Mouse (Mus musculus) bone marrow, adult 2 months (tissue): ENCODE data around the gene Pdzd3.

Experiments used
- CTCF ChIP-seq: fragments of 200-500 bp; IDR thresholded peaks from 2 replicates; pipeline ENCODE4 v1.5.1; 2011; ENCODE audit warnings: low read length, control low read depth; ENCODE audit not compliant: control insufficient read depth, insufficient read depth
- POLR2A ChIP-seq: fragments of 200-500 bp; IDR thresholded peaks from 2 replicates; pipeline ENCODE4 v1.6.1; 2011; ENCODE audit warnings: low read depth, mild to moderate bottlenecking, control low read depth, low read length, borderline replicate concordance; ENCODE audit not compliant: control insufficient read depth

GRCm38 (mm10) chr9:44240399-44240798, 10.9 kb downstream of the Pdzd3 start, which contains the start of gene Ccdc153:
- TF ChIP-seq CTCF (no peak), POLR2A (no peak)
